Mouse (Mus musculus): ENCODE data around the gene Atg9b.

DNA sequence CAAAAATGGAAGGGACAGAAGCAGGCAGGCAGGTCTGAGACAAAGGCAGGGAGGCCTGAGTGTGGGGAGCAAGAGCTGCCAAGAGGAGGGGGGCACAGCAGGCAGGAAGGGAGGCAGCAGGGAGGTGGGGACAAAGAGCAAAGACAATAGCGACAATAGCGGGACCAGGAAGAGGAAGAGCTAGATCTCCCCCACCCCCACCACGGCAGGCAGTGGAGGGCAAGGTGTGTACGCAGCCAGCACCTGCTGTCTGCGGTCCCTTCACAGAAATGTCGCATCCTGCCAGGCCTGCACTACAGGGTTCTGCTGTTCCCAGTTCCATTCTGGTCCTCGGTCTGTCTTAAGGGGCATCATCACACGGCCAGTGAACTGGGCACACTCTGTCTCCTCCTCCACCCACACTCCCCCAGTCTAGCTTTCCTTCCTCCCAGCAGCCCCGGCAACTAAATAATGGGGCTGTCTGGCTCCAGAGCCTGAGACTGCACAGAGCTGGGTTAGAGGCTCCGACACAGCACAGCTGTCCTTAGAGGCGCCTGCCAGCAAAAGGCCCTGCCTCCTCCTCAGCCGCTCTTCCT, 47.4 kb downstream of the Atg9b start:
- TF ChIP-seq USF1 (IDR thresholded peaks at IDR 0.05; ENCODE audit: low read depth) (no peak), MAX (IDR thresholded peaks at IDR 0.05; ENCODE audit: low read depth) (no peak)
